Mouse (Mus musculus) liver, postnatal 0 days (tissue): Measurements from ENCODE around the gene Gpt2.

Experiments used
- CTCF ChIP-seq: sonication (generic); IDR thresholded peaks from 2 replicates; pipeline ENCODE4 v1.5.1; 2016; ENCODE audit warnings: antibody characterized with exemption, low read depth
- EP300 ChIP-seq: IDR thresholded peaks from 2 replicates; pipeline ENCODE4 v1.6.1; 2016; ENCODE audit warnings: antibody characterized with exemption, low read depth, mild to moderate bottlenecking

DNA sequence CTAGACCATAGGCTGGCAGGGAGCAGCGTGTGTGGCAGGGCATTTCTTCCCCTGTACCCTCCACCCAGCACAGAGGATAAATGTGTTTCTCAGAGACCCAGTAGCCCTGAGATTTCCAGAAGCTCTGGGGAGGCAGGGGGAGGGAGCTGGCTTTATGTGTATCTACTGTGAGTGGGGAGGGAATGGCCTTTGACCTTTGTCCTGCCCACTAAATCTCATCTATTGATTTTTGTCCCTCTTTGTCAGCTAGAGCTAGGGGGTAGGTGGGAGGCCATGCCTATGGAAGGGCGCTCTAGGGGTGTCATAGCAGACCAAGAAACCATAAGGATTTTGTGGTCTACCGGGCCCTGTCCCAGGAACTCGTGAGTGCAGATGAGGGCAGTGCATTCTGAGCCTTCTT is 14.2 kb downstream of the Gpt2 start:
- TF ChIP-seq CTCF (no peak), EP300 (no peak)
